Mouse (Mus musculus) granulocyte monocyte progenitor cell, adult 5-6 weeks (primary cell): ENCODE measurements around the gene Fiz1. TPM values are rescaled to one million over a fixed set of nuclear protein-coding genes. Genes with fewer than 3 reads are reported as not detected.

ENCODE experiments used
- ATAC-seq: replicated peaks from 2 replicates; pipeline ENCODE4 v1.8.0; 2016; ENCODE audit warnings: mild to moderate bottlenecking, moderate TSS enrichment, inconsistent platforms; ENCODE audit not compliant: poor library complexity, severe bottlenecking
- total RNA-seq, 2 experiments: library from RNA; stranded (forward) in 1 of 2; stranded (reverse) in 1 of 2; fragments of 200-712, 200-1000 nt in 1 of 2; fragments of >200 nt in 1 of 2; fragmentation: Nextera tagmentation in 1 of 2; gene quantifications; 2 replicates each; pipeline ENCODE4 v1.2.3; 2014 to 2017

The Fiz1 gene
- total RNA-seq (2014; fragmentation: Nextera tagmentation) (27.4 and 33.9 TPM in 2 replicates), total RNA-seq (2017) (15.6 and 23.4 TPM in 2 replicates)

- peak; percentile 61 for ATAC-seq
These were observed at the start of gene Fiz1, which contains the start of gene Zfp524 for GRCm38 (mm10) chr7:5014251-5015117. Gene Fiz1 (minus strand): TSS chr7:5014697. Gene Zfp524 (plus strand): TSS chr7:5014415.

DNA sequence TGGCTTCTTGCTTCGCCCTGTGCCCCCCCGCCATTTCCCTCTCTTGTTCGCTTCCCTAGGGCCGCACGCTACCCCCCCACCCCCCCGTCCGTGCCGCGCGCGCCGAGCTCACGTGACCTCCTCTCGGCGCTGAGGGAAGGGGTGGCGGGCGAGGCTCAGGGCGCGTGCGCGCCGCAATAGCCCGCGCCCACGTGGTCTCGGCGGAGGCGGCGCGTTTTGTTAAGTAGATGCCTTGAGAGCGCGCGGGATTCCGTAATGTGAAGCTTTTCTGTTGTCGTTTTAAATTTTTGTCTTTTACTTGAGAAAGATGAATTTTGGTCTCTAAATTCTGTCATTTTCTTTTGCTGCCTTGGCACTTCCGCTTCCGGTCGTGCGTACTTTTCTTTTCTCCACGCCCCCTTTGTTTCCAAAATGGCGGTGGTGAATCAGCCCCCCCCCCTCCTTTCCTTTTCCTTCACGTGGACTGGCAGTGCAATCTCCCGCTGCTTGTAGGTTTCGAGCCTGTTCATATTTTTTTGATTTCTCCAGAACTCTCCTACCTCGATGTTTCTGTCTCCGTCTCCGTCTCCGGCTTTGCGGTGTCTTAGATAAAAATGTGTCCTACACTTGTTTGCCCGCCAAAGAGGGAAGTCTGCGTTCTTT is 48.0 kb upstream of the Fiz1 start:
- ATAC-seq: peak; percentile 15; the same call in 1 of the 2 replicates

GRCm38 (mm10) chr7:5061774-5062359 is 47.4 kb upstream of the Fiz1 start, which contains the start of gene U2af2:
Gene U2af2 (plus strand): TSS chr7:5062143.
- peak; percentile 38 for ATAC-seq

- ATAC-seq: peak; percentile 59
These were observed 46.7 kb upstream of the Fiz1 start for GRCm38 (mm10) chr7:5060944-5061773.

DNA sequence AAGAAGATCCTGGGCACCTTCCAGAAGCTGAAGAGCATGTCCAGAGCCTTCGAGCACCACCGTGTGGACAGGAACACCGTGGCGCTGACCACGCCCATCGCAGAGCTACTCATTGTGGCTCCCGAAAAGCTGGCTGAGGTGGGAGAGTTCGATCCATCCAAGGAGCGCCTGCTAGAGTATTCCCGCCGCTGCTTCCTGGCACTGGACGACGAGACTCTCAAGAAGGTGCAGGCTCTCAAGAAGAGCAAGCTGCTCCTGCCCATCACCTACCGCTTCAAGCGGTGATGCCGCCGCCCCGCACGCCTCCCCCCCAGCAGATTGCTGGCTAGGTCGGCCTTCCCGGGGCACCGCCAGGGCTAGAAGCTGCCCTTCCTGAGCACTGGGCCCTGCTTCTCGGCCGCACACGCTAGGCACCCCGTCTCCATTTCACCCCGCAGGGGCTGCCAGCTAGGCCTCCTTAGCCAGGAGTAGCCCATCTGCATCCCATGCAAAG is 45.8 kb upstream of the Fiz1 start:
- ATAC-seq: peak; percentile 28

- ATAC-seq: no peak
These were observed 44.9 kb upstream of the Fiz1 start for GRCm38 (mm10) chr7:5059421-5059820.

- ATAC-seq: no peak
These were observed 44.1 kb upstream of the Fiz1 start for GRCm38 (mm10) chr7:5058631-5059030.

DNA sequence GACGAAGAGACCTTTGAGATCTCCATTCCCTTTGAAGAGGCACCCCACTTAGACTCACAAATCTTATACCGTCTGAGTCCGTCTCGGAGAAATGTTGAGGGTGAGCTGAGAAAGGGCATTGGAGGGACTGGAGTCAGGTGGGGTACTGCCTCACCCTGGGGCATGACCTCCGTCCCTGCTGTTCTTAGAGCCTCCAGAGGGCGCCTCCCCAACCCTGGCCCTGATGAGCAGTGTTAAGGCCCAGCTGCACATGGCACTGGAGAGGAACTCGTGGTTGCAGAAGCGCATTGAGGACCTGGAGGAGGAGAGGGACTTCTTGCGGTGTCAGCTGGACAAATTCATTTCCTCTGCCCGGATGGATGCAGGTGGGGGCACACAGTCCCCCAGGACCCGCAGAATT is 43.3 kb upstream of the Fiz1 start:
- peak; percentile 17 for ATAC-seq

- ATAC-seq: no peak
These were observed 42.9 kb upstream of the Fiz1 start for GRCm38 (mm10) chr7:5057381-5057780.

DNA sequence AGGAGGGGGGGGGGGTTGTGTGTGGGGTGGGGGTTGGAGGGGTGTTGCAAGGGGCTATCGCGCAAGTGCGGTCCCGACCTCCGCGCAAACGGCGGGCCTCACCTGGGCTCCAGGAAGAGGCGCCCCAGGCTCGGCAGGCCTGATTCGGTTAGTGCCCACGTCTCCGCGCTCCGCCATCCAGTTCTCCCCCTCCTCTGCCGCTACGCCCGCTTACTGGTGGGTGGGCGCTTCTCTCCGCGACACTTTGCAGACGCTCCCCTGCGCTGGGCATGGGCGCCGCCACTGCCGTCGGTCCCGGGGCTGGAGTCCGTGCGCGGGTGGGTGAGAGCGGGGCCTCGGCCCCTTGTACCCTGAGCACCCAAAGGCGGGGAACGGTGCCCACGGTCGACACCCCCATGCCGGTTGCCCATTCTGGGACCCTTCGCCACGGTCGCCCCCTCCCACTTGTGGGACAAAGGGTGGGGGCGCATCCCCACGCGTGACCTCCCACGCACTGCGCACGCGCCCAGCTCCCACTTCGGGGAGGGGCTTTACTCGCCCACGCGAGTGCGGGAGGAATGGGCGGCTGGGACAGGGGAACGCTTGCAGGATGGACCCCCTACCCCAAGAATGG is 42.3 kb upstream of the Fiz1 start:
- ATAC-seq: no peak

DNA sequence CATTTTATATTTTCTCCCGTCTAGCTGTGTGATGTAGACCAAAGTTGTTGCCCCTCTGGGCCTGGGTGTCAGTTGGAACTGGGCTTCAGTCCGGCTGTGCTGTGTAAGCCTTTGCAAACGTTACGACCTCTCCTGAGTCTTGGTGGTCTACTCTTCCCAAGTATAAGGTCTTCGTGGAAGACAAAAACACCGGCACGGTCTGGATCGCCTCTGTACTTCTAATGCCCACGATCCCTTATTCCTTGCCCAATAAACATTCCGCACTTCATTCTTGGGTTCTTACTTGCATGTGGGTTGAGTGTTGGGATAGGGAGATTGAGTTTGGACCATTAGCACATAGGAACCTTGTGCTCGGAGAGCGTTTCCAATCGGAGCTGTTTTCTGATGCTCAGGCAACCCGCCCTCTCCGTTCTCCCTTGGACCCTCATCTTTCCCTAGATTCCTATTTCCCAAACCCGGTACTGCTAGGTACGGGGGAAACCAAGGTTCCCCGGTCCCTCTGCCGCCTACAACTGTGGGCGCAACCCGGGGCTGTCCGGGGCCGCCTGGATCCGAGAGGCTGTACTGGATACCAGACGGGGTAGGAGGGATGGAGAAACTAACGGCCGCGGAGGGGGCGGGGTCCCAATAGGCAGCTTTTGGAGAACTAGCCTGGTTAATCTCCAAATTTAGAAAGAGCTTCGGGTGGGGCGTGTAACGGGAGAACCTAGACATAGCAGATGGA is 39.1 kb upstream of the Fiz1 start:
- peak; percentile 26 for ATAC-seq

DNA sequence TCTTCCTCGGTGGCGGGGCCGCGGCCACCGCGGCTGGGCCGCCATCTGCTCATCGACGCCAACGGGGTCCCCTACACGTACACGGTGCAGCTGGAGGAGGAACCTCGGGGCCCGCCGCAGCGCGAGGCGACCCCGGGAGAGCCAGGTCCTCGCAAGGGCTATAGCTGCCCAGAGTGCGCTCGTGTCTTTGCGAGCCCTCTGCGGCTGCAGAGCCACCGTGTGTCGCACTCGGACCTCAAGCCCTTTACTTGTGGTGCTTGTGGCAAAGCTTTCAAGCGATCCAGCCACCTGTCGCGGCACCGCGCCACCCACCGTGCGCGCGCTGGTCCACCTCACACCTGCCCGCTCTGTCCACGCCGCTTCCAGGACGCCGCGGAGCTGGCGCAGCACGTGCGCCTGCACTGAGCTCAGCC is 38.4 kb upstream of the Fiz1 start:
- no peak; the same call in 1 of the 2 replicates for ATAC-seq

DNA sequence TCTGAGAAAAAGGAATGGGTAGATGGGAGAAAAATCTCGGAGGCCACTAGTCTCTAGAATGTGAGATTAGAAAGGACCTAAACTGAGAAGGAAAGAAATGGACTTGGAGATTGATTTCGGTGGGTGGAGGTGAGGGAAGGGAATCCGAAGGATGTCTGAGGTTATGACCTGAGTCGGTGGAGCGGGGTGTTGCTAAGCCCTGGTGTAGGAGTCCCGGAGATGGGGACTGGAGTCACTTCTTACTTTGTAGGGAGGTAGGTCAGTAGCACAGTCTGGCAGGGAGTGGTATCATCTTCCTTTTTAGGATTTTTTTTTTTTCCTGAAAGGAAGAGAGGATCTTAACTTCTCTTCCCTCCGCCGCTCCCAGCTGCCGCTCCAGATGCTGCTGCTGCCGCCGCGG is 37.9 kb upstream of the Fiz1 start:
- no peak for ATAC-seq

DNA sequence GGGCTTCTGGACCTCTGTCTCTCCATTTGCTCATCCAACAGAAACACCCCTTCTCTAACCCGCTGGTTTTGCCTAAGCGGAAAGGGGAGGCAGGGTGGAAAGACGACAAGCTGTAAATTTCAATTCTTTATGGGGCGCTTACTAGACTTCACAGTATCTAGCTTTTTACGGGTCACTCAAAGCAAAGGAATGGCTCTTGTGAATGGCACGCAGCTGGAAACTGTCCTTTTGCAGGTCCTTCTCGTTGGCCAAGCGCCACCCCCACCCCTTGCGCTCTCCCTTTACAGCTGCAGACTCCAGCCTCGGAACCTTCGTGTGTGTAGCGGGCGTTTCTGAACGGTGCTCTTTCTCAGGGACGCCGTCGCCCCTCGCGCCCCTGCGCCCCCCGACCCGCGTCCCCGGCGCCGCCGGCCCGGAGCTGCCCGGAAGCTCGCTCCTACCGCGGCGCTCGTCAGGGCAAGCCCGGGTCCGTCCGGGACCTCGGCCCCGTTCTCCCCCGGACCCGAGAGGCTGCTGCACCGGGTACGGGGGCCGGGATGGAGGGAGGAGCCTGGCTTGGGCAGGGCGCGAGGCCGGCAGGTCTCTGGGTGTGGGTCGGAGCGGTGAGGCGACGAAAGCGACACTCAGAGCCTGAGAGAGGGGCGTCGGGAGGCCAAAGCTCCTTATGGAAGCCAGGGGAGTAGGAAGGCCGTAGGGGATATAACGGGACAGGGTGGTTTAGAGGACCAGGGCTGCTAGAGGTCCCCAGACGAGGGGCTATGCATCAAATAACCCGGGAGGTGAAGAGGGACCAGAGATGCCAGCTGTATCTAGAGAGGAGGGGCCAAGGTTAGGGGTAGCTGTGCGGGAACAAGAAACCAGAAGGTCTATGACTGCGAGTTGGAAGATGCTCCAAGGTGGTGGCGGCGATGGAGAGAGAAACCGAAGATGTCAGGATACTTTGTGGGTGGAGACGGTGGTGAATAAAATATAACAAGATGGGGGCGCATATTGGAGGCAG is 37.0 kb upstream of the Fiz1 start, which contains the start of gene Zfp580:
Gene Zfp580, plus strand, starts transcription at position 346 of the 1,000 bp plus-strand sequence.
- peak; percentile 50 for ATAC-seq

DNA sequence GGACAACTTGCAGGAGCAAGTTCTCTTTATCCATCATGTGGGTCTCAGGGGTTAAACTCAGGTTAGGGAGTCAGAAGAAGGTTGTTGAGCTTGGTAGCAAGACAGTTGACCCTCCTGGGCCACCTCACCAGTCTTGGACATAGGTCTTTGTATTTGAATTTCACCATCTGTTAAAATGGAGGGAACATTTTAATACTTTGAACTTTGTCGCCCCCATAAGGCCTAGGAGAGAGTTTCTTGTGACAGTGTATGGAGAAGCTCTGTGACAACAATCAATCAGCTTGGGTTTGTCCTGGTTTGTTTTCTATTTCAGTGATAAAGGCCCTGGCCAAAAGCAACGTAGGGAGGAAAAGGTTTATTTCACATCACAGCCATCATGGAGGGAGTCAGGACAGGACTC is 32.8 kb upstream of the Fiz1 start:
- ATAC-seq: peak; percentile 44; the same call in 1 of the 2 replicates

- no peak for ATAC-seq
These were observed 31.6 kb upstream of the Fiz1 start for GRCm38 (mm10) chr7:5046112-5046511.

DNA sequence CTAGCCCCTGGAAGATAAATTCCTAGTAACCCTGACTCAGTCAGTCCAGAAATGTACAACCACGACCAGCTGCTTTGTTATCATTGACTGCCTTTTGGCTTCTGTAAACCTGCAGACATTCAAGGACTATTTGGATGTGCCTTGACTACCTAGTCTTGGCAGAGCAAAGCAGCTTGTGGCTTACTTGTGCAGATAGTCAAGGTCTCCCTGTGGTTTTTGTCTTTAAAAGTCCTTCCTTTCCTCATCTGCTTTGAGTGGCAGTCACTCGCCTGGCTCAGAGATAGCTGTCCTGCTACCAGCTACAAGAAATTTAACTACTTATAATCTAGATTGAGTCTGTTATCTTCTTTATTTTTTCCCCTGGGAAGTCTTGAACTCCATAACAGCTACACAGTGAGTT is 30.5 kb upstream of the Fiz1 start:
- no peak for ATAC-seq

DNA sequence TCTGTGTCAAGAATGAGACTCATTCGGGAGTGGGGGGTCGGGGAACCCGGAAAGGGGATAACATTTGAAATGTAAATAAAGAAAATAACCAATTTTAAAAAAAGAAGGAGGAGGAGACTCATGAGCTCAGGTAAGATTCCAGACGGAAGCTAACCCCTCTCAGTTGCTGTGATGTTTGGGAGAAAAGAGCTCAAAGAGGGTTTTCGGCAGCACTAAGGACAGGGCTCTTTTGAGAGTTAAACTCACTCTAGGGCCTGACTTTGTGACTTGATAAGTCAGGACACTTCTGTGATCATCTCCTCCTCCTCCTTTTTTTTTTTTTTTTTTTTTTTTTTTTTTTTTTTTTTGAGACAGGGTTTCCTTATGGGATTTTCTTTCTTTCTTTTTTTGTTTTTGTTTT is 24.4 kb upstream of the Fiz1 start:
- no peak for ATAC-seq
